Mouse (Mus musculus): ENCODE results near the gene Fbxw11. TPM values are rescaled to one million over a fixed set of nuclear protein-coding genes. Genes with fewer than 3 reads are reported as not detected.
"Not testable (repeated sequence)": the region's sequence is repeated elsewhere in the genome, so short reads cannot be mapped to it uniquely, and the experiment has no call there.

Fbxw11 gene
- polyA plus RNA-seq, 1 experiment = 31.9 TPM

DNA sequence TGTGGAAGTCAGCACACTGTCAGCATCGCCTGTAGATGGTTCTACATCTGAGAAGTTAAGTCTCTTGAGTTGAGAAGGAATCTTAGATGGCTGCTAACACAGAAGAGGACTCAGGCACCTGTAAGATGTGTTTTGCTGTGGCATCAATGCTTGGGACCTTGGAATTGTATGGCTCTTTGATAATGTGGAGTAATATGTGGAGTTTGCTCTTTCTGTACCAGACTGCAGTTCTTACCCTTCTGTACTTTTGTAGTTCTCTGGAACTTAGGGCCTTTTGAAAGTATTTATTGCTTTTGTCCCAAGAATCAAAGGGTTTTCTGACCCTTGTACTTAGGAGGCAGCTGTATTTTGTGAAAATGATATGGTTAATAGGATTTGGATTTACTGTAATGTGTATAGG is 9.2 kb downstream of the Fbxw11 start:
- DNase-seq (ENCODE audit: low read depth, low spot score) = no peak
- 40% methylated on average over 1 of the region's 1 CpGs for WGBS

DNA sequence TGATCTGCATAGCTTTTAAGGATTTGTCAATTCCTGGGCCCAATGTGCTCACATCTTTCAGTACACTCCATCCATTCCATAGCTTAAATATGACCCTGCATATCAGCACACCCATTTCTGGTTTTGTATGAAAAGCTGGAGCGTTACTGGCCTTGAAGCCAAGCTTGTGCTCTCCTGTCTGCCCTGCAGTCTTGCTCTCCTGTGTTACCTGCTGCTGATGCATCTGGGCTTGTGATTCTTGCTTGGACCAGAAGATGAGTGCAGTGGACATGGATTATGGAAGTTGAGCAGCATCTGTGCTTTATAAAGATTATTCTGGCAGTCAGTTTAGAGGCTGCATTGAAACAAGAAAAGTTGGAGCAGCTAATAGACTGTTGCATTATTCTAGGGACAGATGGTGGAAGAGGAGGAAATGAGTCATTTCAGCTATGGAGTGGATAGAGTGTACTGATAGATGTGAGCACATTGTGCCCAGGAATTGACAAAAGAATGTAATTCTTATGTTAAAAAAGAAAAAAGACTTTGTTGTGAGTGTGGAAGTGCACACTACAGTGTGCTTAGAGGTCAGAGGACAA is 19.6 kb downstream of the Fbxw11 start:
- DNase-seq (ENCODE audit: low read depth, low spot score) = no peak
- 86% methylated on average over 1 of the region's 1 CpGs for WGBS

DNA sequence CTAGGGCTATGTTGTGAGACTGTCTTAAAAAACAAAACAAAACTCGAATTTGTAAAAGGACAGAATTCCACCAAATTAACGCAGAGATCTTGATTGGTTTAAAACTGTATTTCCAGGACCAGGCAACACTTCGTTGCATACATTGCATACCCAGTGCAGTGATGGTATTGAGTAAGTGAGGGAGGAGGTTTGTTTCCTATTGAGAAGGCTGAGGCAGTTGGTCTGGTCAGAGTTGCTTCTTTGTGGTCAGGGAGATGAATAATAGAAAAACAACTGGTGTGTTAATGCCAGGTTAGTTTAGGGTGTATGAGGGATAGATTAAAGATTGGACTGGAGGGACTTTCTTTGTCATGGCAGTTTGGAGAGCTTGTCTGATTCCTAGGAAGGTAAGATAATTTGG is 23.1 kb downstream of the Fbxw11 start:
- no peak for DNase-seq (ENCODE audit: low read depth, low spot score)
- WGBS = 89% methylated on average over 3 of the region's 3 CpGs

DNA sequence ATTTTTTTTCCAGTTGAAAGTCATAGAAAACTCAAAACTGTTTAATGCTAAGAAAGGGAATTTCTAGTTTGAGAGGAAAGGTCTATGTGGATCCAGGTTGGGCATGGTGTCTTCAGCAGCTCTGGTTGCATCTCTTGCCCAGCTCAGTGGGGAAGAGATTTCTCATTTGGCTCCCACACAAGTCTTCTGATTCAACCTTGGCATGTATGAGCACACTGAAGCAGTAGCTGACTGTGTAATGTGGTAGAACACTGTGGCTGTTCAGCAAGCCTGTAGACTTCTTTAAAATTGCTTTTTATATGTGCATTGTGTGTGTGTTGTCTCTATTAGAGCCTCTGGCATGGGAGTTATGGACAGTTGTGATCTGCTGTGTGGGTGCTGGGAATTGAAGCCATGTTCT is 24.5 kb downstream of the Fbxw11 start:
- DNase-seq (ENCODE audit: low read depth, low spot score) = no peak

DNA sequence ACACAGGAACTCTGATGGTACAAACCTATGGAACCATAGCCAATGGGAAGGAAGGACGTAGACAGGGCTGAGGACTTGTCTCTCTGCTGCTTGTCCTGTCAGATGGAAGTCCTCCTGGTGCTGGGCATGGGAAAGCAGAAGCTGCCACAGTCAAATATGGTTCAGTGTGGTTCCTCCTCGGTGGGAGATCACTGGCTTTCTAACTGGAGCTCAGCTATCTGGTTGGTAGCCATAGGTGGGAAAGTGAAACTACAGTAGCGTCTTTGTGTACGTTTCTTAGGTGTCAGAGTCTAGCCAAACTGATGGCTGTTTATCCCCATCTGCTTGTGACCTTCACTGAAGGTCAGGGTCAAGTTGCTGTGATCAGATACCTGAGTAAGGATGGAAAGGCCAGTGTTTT is 29.0 kb downstream of the Fbxw11 start:
- DNase-seq (ENCODE audit: low read depth, low spot score) = no peak
- WGBS = 67% methylated on average over 4 of the region's 4 CpGs

DNA sequence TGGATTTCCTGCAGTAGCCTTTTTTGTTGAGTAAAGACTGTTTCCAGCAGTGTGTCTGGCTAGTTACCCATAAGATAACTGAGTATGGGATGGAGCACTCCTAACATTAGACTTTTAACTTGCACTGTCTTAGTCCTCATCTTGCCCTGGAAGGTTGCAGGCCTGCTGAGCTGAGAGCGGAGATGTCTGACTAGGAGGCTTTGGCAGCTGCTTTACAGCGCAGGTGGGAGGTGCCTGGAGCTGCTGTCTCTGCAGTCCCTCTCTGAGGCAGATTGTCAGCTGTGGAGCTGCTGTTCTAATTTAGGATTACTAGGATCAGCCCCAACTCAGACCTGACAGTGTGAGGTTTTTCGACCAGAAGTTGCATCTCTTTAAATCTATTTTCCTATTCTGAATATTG is 34.3 kb downstream of the Fbxw11 start:
- 73% methylated on average over 3 of the region's 3 CpGs for WGBS
- no peak for DNase-seq (ENCODE audit: low read depth, low spot score)

DNA sequence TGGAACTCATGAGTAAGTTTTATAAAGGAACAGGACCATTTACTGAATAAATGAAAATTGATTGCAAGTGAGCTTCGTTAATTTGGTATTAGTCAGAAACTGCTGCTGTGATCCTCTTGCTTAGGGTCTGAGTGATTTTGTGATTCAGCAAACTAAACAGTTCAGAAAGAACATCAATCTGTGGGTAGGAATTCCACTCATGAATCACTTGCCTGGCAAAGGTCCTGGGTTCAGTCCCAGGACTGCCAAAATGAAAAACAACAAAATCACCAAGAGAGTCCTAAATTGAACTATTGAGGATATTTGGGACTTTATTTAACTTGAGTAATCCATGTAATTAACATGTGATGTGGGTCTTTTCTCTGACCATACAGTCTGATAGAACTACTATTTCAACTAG is 35.3 kb downstream of the Fbxw11 start:
- no peak for DNase-seq (ENCODE audit: low read depth, low spot score)
- WGBS = 66% methylated on average over 1 of the region's 1 CpGs

DNA sequence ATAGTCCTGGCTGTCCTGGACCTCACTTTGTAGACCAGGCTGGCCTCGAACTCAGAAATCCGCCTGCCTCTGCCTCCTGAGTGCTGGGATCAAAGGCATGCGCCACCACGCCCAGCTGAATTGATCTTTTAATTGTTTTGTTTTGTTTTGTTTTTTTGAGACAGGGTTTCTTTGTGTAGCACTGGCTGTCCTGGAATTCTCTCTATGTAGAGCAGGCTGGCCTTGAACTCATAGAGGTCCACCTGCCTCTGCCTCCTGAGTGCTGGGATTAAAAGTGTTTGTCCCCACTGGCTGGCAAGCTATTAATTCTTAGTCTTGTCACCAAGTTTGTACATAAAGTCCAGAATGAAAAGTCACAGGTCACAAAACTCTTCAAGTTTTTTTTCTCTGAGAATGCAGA is 36.6 kb downstream of the Fbxw11 start:
- 94% methylated on average over 4 of the region's 4 CpGs for whole genome bisulfite sequencing
- DNase-seq (ENCODE audit: low read depth, low spot score) = not testable (repeated sequence)

DNA sequence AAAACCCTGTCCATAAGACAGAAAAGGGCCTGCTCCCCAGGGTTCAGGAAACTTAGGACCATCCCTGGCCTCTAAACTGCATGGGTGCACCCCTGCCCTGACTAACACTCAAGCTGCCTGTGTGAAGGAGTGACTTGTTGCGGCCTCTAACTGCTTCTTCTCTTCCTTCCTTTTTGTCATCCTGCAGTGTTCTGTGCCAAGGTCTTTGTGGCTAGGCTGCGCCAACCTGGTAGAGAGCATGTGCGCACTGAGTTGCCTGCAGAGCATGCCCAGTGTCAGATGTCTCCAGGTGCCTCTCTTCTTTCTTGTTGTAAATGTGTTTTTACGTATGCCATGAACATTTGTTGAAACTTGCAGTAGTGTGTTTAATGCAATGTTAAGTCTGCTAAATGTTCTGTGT is 37.5 kb downstream of the Fbxw11 start:
- 61% methylated on average over 4 of the region's 4 CpGs for WGBS
- no peak for DNase-seq (ENCODE audit: low read depth, low spot score)

DNA sequence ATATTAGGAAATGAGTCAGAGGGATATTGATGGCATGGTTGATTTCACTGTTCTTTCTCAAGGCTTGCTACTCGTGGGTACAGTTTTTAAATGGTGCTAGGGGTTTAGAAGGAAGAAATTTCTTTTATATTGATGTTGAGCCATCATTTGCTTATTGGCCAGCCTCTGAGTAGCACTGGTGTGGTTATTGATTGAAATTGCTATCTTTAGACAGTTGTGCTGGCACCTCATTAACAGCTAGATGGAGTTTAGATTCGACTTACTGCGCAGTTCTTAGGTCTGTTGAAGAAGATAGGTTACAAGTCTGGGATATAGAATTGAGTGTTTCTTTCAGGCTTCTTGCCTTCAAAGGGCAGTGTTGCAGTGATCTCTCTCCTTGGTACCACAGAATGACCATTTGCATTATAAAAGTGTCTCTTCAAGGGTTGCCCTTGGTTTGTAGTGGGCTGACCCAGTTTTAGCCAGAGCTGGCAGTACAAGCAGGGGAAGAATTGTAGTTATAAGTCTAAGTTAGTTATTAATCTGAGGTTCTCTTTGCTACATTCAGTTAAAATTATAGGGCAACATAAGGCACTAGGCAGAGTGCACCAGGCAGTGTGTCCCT is 38.8 kb downstream of the Fbxw11 start:
- WGBS = 74% methylated on average over 3 of the region's 3 CpGs
- DNase-seq (ENCODE audit: low read depth, low spot score) = no peak

DNA sequence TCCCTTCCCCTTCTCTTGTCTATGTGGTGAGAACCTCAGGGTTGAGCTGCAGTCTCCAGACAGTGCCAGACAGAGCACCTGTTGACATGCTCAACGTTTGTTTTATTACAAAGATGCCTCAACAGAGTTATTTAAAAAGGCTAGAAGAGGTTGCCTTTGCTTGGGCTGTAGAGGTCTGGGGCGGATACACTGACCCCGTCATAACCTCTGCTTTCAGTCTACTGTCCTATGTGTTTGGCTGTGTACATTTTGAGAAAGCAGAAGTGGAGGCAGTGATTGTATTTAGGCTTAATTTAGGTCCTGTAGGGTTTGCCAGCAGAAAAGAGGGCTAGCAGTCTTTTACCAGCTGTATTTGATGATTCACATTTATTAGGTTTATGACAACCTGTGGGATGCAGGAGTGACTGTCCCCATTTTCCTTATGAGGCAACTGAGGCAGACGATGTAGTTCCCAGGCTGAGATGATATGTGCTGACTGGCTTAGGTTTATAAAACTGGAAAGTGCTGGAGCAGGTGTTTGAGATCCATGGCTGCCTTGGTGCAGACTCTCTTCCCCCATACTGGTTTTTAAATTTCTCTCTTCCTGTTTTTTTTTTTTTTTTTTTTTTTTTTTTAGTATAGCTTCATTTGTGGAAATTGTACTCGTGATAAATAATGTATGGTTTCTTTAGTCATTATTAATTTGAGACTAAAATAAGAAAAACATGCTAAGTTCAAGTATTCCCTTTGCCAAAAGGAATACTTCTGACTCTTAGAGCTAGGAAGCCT is 40.0 kb downstream of the Fbxw11 start:
- no peak for DNase-seq (ENCODE audit: low read depth, low spot score)
- WGBS = 67% methylated on average over 5 of the region's 5 CpGs

DNA sequence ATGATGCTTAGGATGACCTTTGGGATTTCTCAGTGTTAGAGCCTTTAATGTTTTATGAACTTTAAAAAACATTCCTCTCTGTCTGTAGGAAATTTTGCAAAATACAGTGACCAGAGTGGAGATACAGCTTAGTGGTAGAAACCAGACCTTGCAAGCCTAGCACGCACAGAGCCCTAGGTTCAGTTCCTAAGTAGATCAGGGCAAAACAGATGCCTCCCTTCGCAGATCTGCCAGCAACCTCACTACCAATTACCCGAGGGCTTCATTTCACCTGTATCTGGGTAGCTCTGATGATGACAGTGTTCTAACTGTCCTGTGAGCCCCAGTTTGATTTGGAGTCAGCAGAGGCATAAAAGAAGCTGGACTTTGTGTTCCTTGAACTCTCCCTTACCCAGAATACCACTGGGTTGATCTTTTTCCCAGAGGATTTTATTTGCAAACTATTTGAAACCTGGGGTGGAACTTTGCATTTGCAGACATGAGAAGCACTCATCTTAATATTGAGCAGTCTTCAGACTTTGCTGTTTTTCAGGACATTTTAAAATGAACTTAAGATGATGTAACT is 42.2 kb downstream of the Fbxw11 start:
- no peak for DNase-seq (ENCODE audit: low read depth, low spot score)
- WGBS = 47% methylated on average over 3 of the region's 3 CpGs

DNA sequence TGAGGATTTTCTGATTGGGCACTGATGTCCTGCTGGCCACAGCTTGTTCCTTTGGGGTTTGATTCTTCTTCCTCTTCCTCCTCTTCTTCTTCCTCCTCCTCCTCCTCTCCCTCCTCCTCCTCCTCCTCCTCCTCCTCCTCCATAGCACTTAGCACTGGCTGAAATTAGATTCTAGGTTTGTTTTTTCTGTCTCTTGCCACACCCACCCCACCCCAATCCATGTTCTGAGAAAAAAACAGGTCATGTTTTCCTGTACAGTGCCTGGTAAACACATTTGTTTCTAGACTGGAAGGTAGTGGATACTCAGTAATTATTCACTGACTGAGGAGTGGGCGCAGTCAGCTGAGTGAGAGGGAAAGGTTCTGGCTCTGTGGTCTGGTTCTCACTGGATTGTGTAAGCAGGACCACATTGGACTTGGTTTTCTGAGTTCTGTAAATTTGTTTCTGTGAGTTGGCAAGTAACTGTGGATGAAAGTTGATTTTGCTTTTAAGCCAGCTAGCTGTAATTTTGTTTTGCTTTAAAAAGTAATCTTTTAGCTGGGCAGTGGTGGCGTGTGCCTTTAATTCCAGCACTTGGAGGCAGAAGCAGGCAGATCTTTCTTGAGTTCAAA is 45.8 kb downstream of the Fbxw11 start:
- WGBS = 84% methylated on average over 2 of the region's 2 CpGs
- no peak for DNase-seq (ENCODE audit: low read depth, low spot score)

DNA sequence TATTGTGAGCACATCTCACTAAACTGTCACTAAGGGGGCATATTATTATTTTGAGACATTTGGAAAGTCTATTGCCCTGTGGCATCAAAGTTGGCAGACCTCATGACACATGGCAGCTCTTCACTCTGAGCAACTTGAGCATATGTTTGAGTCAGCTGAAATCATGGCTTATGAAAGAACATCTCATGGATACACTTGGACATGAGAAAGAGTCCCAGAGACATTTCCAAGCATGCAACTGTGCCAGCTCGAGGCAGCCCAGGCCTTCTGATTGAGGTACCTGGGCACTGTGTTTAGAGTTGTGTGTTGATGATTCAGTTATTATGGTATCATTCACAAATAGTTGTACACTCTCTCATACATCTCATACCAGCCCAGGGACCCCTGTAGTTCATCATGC is 47.0 kb downstream of the Fbxw11 start:
- WGBS = 71% methylated on average over 1 of the region's 1 CpGs
- DNase-seq (ENCODE audit: low read depth, low spot score) = no peak

DNA sequence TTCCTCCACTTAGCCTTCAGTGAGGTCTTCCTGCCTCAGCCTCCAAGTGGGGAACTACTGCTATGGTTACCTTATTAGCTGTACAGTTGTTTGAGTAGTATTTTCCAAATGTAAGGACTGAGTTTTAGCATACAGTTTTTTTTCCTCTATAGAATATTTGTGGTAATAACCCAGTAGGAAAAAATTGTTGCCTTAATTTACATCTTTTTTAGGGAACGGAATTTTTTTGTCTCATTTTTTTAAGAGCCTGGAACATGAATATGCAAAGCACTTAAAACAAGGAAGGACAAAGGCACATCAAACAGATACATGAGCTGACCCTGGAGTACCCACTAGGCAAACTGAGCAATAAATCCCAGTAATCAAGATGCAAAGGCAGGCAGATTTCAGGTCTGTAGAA is 50.3 kb downstream of the Fbxw11 start:
- WGBS = 91% methylated on average over 1 of the region's 1 CpGs
- no peak for DNase-seq (ENCODE audit: low read depth, low spot score)

DNA sequence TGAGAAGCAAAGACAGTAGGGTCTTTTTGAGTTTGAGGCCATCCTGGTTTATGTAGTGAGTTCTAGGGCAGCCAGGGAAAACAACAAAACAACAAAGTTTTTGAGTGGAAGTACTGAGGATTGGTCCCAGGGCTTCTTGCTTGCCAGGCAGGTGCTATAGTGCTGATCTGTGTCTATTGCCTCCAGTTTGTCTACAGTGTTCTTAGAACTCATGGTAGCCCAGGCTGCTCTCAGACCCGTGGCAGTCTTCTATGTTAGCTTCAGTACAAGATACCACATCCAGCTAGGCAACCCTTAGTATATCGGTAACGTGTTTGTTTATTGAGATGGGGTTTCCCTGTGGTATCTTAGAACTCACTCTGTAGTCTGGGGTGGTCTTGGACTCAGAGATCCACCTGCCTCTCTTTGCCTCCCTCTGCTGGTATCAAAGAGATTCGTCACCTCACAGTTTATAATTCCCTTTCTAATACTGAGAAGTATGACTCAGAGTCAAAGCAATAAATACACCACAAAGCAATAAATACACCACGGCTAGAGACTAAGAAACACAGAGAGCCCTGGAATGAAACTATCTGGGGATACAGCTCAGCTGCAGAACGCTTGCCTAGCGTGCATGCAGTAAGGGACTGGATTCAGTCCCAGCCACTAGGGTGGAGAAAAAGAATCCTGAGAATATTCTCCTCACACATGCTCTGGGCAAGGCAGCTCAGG is 51.1 kb downstream of the Fbxw11 start:
- 16% methylated on average over 7 of the region's 7 CpGs for WGBS
- no peak for DNase-seq (ENCODE audit: low read depth, low spot score)

DNA sequence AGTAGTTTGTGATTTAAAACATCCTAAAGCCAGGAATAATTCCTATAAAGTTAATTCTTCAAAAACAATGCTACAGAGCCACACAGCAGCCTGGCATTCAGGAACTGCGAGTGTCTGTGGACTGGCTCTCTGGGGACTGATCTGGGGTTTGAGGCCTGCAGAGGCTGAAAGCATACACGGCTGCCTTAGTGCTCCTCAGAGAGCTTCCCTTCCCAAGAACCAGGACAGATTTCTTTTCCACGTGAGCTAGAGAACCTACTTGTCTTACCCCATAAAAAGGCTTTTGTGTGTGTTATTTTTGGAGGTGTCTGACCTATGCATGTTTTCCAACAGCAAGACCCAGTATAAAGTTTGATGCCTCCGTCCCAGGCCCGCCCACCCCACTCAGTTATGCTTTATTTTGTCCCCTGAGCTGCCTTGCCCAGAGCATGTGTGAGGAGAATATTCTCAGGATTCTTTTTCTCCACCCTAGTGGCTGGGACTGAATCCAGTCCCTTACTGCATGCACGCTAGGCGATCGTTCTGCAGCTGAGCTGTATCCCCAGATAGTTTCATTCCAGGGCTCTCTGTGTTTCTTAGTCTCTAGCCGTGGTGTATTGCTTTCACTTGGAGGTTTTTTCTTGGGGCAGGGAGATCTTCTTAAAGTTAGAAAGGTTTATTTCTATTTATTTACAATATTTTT is 51.9 kb downstream of the Fbxw11 start:
- 65% methylated on average over 9 of the region's 9 CpGs for WGBS
- not testable (repeated sequence) for DNase-seq (ENCODE audit: low read depth, low spot score)

DNA sequence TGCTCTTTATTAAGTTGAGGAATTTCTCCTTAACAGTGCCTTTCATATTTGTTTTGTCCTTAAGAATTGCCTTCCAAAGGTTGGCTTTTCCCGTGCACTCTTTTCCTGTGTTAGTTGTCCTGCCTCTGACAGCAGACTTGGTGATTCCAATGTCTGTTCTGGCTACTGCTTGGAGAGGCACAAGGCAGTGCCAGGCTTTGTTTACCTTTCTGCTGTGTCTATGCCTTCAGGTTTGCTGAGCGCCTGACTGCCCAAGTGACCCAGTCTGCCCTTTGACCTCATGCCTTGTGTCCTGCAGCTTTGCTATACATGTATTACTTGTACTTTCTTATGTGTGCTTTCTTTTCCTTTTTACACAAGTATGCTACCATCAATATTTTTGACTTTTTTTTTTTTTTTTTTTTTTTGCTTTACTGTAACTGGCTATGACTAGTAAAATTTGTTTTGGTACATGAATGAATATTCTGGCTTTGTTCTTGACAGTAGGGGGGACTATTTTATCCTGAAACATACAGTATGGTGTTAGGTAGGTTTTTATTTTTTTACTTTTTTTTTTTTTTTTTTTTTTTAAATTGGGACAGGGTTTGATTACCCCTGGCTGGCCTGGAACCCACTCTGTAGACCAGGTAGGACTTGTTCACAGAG is 54.0 kb downstream of the Fbxw11 start:
- WGBS = 22% methylated on average over 2 of the region's 2 CpGs

DNA sequence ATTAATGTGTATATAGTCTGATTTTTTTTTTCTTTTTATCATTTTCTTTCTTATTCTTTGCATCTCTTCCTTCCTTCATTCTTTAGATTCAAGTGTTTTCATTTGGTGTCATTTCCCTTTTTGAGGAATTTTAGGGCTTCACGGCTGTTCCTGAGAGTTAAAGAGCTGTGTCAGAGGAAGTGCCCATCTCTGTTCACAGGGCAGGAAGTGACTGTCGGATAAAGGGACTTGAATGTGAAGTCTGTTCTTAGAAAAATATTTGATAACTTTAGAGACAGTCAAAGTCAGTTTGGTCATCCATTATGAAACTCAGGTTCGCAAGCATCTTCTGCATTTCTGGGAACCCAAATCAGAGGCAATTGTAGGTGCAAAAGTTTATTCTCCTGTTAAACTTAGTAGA is 55.2 kb downstream of the Fbxw11 start:
- WGBS = 67% methylated on average over 3 of the region's 3 CpGs
- DNase-seq (ENCODE audit: low read depth, low spot score) = no peak

More for the DNA sequence above, 54.0 kb downstream of the Fbxw11 start:
- DNase-seq (ENCODE audit: low read depth, low spot score) = no peak
